Mouse (Mus musculus) lung, postnatal 14 days (tissue): ENCODE data around the gene Ap2b1.
"Not testable (repeated sequence)": the region's sequence is repeated elsewhere in the genome, so short reads cannot be mapped to it uniquely, and the experiment has no call there.

ENCODE experiments used
- DNase-seq: peaks from one replicate; pipeline ENCODE4 v3.0.0; 2021

Gene Ap2b1

GRCm38 (mm10) chr11:83298225-83299195 lies at the start of gene Ap2b1:
Ap2b1 (plus strand) TSS chr11:83299024.
- DNase-seq = peak; percentile 93

- DNase-seq = not testable (repeated sequence)
These were observed 41.6 kb upstream of the Ap2b1 start for GRCm38 (mm10) chr11:83257211-83257610.

- no peak for DNase-seq
These were observed 36.2 kb upstream of the Ap2b1 start for GRCm38 (mm10) chr11:83262673-83263072.

DNA sequence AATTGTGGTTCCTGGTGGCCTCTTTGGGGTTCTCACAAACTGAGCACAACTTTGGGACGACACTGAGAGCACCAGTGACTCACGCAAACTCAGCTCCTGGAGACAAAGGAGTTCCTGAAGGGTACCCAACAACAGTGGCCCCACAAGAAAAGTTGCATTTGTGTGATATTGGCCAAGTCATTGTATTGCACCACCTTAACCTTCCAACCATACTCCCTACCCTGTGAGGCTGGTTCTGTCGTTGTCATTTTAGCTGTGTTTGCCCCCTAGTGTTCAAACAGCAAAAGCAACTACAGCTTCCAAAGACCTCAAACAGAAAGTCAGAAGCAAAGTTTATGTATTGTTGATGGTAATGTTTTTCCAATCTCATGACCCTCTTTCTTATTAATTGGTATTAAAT lies 35.7 kb upstream of the Ap2b1 start:
- no peak for DNase-seq

DNA sequence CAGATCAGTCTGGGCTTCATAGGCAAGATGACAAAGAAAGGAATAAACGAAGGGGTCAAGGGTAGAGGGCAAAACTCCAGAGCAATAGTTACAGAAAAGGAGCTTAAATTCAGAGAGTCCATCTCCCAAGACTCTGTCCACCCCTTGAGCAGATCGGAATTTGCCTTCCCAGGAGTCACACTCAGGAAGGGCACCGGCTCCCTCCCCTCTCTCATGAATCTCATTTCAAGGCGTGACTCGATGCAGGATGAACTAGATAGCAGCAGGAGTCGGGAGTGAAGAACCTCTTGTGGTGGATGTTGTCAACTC lies 28.0 kb upstream of the Ap2b1 start:
- DNase-seq = no peak

GRCm38 (mm10) chr11:83271151-83271950 lies 27.5 kb upstream of the Ap2b1 start:
- DNase-seq = peak; percentile 82

DNA sequence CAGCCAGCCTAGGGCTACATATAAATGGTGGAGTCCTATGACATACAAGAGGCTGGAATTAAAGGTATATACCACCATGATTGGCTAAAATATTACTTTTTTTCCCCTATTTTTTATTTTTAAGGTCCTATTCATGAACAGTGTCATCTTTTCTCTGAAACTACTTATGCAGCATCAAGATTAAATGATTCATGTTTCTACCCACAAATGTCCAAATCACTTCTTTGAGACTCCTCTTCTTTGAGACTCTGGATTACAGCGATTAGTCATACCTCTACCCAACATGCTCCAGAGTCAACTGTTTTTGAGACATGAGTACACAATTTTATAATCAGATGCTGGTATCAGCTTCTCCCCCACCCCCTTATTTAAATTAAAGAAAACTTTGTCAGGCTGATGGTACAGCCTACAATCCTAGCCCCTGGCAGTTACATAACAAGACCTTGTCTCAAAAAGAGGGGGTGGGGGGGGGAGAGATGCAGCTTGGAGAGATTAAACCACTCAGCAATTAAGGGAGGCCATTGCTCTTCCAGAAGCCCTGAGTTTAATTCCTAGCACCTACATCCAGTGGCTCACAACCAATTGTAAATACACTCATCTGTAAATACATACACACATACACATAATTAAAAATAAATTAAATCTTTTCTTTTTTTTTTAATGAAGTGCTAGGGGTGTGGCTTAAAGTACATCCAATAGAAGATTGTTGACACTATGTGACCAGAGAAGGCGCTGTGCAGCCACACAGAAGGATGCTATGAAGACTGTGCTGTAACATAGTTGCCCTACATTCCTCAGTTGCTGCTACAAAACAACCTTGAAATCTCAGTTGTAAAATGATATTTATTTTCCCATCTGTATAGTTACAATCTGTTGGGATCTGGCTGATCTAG lies 26.6 kb upstream of the Ap2b1 start:
- DNase-seq = peak; percentile 14

- no peak for DNase-seq
These were observed 22.6 kb upstream of the Ap2b1 start for GRCm38 (mm10) chr11:83276251-83276650.

DNA sequence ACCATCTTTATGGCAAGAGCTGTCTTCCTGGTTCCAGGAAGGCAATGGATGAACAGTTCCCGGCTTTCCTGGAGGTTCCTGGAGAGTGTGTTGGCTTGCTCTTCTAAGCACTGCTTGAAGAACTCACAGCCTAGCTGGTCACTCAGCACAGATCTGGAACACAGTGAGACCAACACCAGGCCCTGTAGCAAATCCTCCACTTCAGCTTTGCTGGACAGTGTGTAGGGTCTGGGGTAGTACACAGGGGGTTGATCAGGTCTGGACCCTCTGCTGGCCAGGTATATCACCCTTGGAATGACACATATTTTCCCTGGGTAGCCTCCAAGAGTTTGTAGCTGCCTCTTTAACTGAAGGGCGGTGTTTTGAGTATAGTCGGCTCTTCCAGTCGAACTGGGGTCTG lies 19.8 kb upstream of the Ap2b1 start:
- DNase-seq = no peak

- peak; percentile 20 for DNase-seq
These were observed 19.1 kb upstream of the Ap2b1 start for GRCm38 (mm10) chr11:83279691-83280090.

DNA sequence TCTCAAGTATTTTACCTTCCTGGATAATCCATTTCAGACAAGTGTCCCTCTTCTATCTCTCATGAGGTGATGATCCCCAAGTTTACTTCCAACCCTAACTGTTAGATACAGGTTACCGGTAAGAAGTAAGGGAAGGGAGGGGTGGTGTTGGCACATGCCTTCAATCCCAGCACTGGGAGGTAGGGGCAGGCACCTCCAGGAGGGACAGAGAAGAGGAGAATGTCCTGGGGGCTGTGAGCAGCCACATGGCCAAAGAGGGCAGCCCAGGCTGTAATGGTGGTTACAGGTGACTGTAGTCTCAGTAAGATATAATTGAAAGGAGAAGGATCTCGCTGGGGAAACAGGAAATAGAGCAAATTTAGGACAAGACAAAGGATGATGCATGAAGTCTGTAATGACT lies 16.7 kb upstream of the Ap2b1 start:
- DNase-seq = no peak

GRCm38 (mm10) chr11:83285627-83286026 lies 13.2 kb upstream of the Ap2b1 start:
- no peak for DNase-seq

- DNase-seq = no peak
These were observed 12.3 kb upstream of the Ap2b1 start, which contains the start of gene Slfn14 for GRCm38 (mm10) chr11:83286566-83286965. Slfn14 (minus strand) TSS chr11:83286726.

- DNase-seq = no peak
These were observed 9.8 kb upstream of the Ap2b1 start for GRCm38 (mm10) chr11:83289036-83289435.

- no peak for DNase-seq
These were observed 9.2 kb upstream of the Ap2b1 start for GRCm38 (mm10) chr11:83289633-83290032.

DNA sequence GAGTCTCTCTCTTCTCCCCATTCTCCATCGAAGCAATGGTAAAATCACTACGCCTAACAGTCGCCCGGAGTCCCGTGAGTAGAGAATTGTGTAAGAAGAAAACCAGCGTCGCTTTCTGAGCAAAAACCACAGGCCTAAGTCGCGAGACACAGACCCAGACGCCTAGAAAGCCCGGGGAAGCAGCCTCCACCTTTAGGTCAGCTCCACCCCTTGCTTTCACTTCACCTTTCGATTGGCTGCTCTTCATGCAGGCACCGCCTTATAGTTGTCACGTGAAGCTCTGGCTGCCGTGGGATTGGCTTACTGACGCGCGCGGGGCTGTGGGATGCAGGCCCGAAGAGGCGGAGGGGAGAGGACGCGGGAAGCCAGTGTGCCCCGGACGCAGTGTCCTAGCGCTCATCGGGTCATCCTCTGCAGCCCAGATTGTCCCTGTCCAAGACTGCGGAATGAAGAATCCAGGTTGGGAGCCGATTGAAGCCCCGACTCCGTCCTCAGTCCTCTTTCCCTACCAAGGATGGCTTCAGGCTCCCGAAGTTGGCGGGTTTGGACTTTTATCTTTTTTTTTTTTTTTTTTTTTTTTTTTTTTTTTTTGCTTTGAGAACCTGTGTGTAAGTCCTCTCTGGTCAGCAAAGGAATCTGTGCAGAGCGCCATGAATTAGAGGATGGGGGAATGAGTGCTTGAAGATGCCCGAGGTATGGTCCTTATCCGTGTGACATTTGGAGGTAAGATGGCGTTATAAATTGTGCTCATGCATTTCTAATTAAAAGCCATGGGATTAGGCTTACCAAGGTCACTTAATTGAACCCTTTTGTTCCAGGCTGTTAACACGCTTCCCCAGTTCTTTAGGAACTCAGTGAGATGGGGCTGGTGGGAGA lies 7.2 kb upstream of the Ap2b1 start:
- peak; percentile 94 for DNase-seq

DNA sequence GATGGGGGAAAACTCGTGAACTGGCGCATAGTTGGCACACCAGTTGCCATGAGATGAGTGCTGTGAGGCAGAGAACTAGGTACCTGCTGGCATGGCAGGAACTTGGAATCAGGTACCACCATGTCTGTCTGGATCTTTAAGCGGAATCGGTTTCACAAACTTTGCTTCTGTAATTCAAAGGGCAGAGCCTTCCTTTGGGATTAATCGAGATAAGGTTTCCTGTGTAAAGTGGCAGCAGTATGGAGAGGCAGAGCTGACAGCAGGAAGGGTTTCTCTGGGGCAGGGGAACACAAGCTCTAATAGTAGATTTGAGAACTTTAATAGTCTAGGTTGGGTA lies 6.6 kb upstream of the Ap2b1 start:
- no peak for DNase-seq

GRCm38 (mm10) chr11:83293182-83293581 lies 5.6 kb upstream of the Ap2b1 start:
- DNase-seq = no peak

DNA sequence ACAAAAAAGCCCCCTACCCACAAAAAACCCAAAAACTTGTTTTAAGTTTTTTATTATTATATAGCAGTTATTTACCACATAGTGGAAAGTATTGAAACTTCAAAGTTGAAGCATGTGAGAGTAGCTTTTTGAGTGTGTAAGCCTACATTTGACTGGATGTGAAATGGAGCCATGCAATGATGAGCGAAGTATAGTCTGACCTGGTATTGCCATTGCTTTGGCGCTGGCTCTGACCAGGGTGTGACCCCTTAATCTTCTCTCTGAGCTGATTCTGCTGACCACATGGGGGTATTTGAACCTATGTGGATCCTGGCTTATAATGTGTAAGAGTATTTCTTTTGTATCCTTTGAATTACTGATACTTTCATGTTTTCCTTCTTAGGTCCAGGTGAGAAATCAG lies 4.7 kb upstream of the Ap2b1 start:
- no peak for DNase-seq

- DNase-seq = no peak
These were observed 1.0 kb upstream of the Ap2b1 start for GRCm38 (mm10) chr11:83297816-83298215.

DNA sequence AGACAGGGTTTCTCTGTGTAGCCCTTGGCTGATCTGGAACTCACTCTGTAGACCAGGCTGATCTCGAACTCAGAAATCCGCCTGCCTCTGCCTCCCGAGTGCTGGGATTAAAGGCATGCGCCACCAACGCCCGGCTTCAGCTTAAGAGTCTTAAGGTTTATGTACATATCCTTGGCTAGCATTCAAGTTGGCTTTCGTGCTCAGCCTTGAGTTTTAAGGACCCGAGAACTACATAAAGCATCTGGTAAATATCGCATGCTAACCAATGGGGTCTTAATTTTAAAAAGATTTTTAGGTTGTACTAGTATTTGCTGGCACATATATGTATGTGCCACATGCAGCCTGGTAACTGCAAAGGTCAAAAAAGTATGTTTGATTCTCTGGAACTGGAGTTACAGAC lies 900 bp downstream of the Ap2b1 start:
- DNase-seq = no peak

GRCm38 (mm10) chr11:83301431-83301831 lies 2.6 kb downstream of the Ap2b1 start:
- DNase-seq = no peak
